Mouse (Mus musculus): ENCODE data around the gene Pkhd1.

DNA sequence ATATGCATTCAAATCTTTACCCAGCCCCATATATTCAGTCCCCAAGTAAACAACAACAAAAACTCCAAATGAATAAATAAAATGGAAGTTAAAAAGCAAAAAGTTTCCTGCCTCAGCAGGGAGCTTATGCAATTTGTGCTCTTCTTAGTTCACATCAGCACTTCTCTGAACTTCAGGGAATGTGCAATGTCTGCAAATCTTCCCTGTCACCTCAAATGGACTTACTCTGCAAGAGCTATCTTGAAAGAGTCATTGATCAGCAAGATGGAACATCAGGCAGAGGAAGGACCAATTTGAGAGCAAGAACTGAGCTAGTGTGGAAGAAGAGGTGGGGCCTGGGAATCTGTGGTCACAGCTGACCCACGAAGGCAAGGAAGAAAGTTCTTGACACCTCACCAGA, 163.2 kb downstream of the Pkhd1 start:
- no peak for TF ChIP-seq CTCF (IDR thresholded peaks at IDR 0.05; ENCODE audit: borderline replicate concordance, extremely low read depth, insufficient read depth, insufficient read length)
- TF ChIP-seq POLR2A (IDR thresholded peaks at IDR 0.05; ENCODE audit: borderline replicate concordance, extremely low read depth, insufficient read depth, insufficient read length, poor library complexity, severe bottlenecking): no peak
